Mouse (Mus musculus): ENCODE data around the gene Cggbp1. TPM values are rescaled to one million over a fixed set of nuclear protein-coding genes. Genes with fewer than 3 reads are reported as not detected.
"Not testable (repeated sequence)": the region's sequence is repeated elsewhere in the genome, so short reads cannot be mapped to it uniquely, and the experiment has no call there.

The Cggbp1 gene
- total RNA-seq, 2 experiments from 2014 or later = 55.6 to 60.0 TPM

- intact Hi-C loops (cut with DNase I) = no loop called here
- Histone ChIP-seq H3K27ac (peak overlapping the region; percentile 98), H3K4me3 (peak overlapping the region; percentile 90)
- DNase-seq (ENCODE audit: extremely low spot score in 1 of 2, low spot score in 2 of 2) = peak; percentile 27 to 40
- no peak for TF ChIP-seq CTCF (IDR thresholded peaks at IDR 0.05)
Observed at GRCm38 (mm10) chr16:64850287-64851084, 1.3 kb upstream of the Cggbp1 start.

- no peak for DNase-seq (ENCODE audit: extremely low spot score in 1 of 2, low spot score in 2 of 2)
- intact Hi-C loops (cut with DNase I) = no loop called here
- no peak for TF ChIP-seq CTCF (IDR thresholded peaks at IDR 0.05)
- Histone ChIP-seq H3K4me3 (peak overlapping the region; percentile 90), H3K27ac (peak overlapping the region; percentile 98)
Observed at GRCm38 (mm10) chr16:64851085-64851562, 672 bp upstream of the Cggbp1 start.

- no peak for TF ChIP-seq CTCF (IDR thresholded peaks at IDR 0.05)
- H3K27ac ChIP-seq = 0 out of 2 replicates have a peak overlapping the region, but pooled peaks have one; percentile 20
- DNase-seq (ENCODE audit: extremely low spot score in 1 of 2, low spot score in 2 of 2) = peak; percentile 48 to 49
- intact Hi-C loops (cut with DNase I) = loop anchor here (2.0 kb wide), 1 partner anchor 82 kb away; the partner anchor contains the start of gene 4930453N24Rik
- H3K4me3 ChIP-seq = peak overlapping the region; percentile 90
Observed at GRCm38 (mm10) chr16:64852441-64852871, 660 bp downstream of the Cggbp1 start.

GRCm38 (mm10) chr16:64852891-64853290 lies 1.1 kb downstream of the Cggbp1 start:
- intact Hi-C loops (cut with DNase I) = loop anchor here (2.0 kb wide), 1 partner anchor 82 kb away; the partner anchor contains the start of gene 4930453N24Rik
- no peak for TF ChIP-seq CTCF (IDR thresholded peaks at IDR 0.05)
- H3K27ac ChIP-seq = 0 out of 2 replicates have a peak overlapping the region, but pooled peaks have one; percentile 20
- peak overlapping the region; percentile 90 for H3K4me3 ChIP-seq
- DNase-seq (ENCODE audit: extremely low spot score in 1 of 2, low spot score in 2 of 2) = no peak

- intact Hi-C loops (cut with DNase I) = loop anchor here (2.0 kb wide), 1 partner anchor 14 kb away; no protein-coding TSS in a partner anchor
- no peak overlapping the region for H3K27ac ChIP-seq
- no peak overlapping the region for H3K4me3 ChIP-seq
- TF ChIP-seq CTCF (IDR thresholded peaks at IDR 0.05) = no peak
- no peak for DNase-seq (ENCODE audit: extremely low spot score in 1 of 2, low spot score in 2 of 2)
Observed at GRCm38 (mm10) chr16:64856946-64857345, 5.2 kb downstream of the Cggbp1 start.

- H3K27ac ChIP-seq; intact Hi-C loops (cut with DNase I); DNase-seq (ENCODE audit: extremely low spot score in 1 of 2, low spot score in 2 of 2); H3K4me3 ChIP-seq: not testable (repeated sequence)
Observed at GRCm38 (mm10) chr16:64865841-64866240, 14.0 kb downstream of the Cggbp1 start.

- Histone ChIP-seq H3K4me3 (no peak overlapping the region), H3K27ac (no peak overlapping the region)
- no peak for DNase-seq (ENCODE audit: extremely low spot score in 1 of 2, low spot score in 2 of 2)
- TF ChIP-seq CTCF (IDR thresholded peaks at IDR 0.05) = no peak
- intact Hi-C loops (cut with DNase I) = no loop called here
Observed at GRCm38 (mm10) chr16:64868613-64869012, 16.8 kb downstream of the Cggbp1 start.

GRCm38 (mm10) chr16:64869621-64870020 lies 17.8 kb downstream of the Cggbp1 start:
- DNase-seq (ENCODE audit: extremely low spot score in 1 of 2, low spot score in 2 of 2) = no peak
- Histone ChIP-seq H3K4me3 (no peak overlapping the region), H3K27ac (no peak overlapping the region)
- intact Hi-C loops (cut with DNase I) = loop anchor here (2.0 kb wide), 1 partner anchor 13 kb away; no protein-coding TSS in a partner anchor
- TF ChIP-seq CTCF (IDR thresholded peaks at IDR 0.05) = no peak

- no peak for TF ChIP-seq CTCF (IDR thresholded peaks at IDR 0.05)
- intact Hi-C loops (cut with DNase I) = no loop called here
- Histone ChIP-seq H3K4me3 (no peak overlapping the region), H3K27ac (no peak overlapping the region)
- no peak for DNase-seq (ENCODE audit: extremely low spot score in 1 of 2, low spot score in 2 of 2)
Observed at GRCm38 (mm10) chr16:64872296-64872695, 20.5 kb downstream of the Cggbp1 start.

GRCm38 (mm10) chr16:64872841-64873240 lies 21.0 kb downstream of the Cggbp1 start:
- intact Hi-C loops (cut with DNase I) = no loop called here
- peak overlapping the region; percentile 62 for H3K4me3 ChIP-seq
- no peak for DNase-seq (ENCODE audit: extremely low spot score in 1 of 2, low spot score in 2 of 2)
- no peak for TF ChIP-seq CTCF (IDR thresholded peaks at IDR 0.05)
- no peak overlapping the region for H3K27ac ChIP-seq

- no peak for TF ChIP-seq CTCF (IDR thresholded peaks at IDR 0.05)
- Histone ChIP-seq H3K4me3 (peak overlapping the region; percentile 62), H3K27ac (peak overlapping the region; percentile 76)
- DNase-seq (ENCODE audit: extremely low spot score in 1 of 2, low spot score in 2 of 2) = peak; percentile 27 to 31
- intact Hi-C loops (cut with DNase I) = no loop called here
Observed at GRCm38 (mm10) chr16:64873416-64874305, 21.9 kb downstream of the Cggbp1 start.

All from left cerebral cortex, adult 2 months (tissue).